Mouse (Mus musculus) cortical plate, adult 2 months (tissue): ENCODE results near the gene Zfp710.

ENCODE experiments used
- CTCF ChIP-seq: fragments of 200-500 bp; IDR thresholded peaks from 2 replicates; pipeline ENCODE4 v1.5.1; 2011; ENCODE audit warnings: mild to moderate bottlenecking, control low read depth, low read length; ENCODE audit not compliant: insufficient read depth; ENCODE audit errors: extremely low read depth
- POLR2A ChIP-seq: fragments of 200-500 bp; IDR thresholded peaks from 2 replicates; pipeline ENCODE4 v1.6.1; 2011; ENCODE audit warnings: mild to moderate bottlenecking, low read length, control low read depth; ENCODE audit not compliant: insufficient read depth; ENCODE audit errors: extremely low read depth

- TF ChIP-seq CTCF: no peak
- TF ChIP-seq POLR2A: no peak
These were observed 32.5 kb downstream of the Zfp710 start for GRCm38 (mm10) chr7:80057002-80057691.
